Mouse (Mus musculus) lung, adult 2 months (tissue): Measurements from ENCODE around the gene Sh2b3.

ENCODE experiments used
- CTCF ChIP-seq: fragments of 200-500 bp; IDR thresholded peaks from 2 replicates; pipeline ENCODE4 v1.5.1; 2011; ENCODE audit warnings: mild to moderate bottlenecking, low read length, control low read depth; ENCODE audit not compliant: insufficient read depth
- POLR2A ChIP-seq: fragments of 200-500 bp; IDR thresholded peaks from 2 replicates; pipeline ENCODE4 v1.6.1; 2011; ENCODE audit warnings: low read depth, mild to moderate bottlenecking, control low read depth, low read length, borderline replicate concordance; ENCODE audit errors: extremely low read depth

DNA sequence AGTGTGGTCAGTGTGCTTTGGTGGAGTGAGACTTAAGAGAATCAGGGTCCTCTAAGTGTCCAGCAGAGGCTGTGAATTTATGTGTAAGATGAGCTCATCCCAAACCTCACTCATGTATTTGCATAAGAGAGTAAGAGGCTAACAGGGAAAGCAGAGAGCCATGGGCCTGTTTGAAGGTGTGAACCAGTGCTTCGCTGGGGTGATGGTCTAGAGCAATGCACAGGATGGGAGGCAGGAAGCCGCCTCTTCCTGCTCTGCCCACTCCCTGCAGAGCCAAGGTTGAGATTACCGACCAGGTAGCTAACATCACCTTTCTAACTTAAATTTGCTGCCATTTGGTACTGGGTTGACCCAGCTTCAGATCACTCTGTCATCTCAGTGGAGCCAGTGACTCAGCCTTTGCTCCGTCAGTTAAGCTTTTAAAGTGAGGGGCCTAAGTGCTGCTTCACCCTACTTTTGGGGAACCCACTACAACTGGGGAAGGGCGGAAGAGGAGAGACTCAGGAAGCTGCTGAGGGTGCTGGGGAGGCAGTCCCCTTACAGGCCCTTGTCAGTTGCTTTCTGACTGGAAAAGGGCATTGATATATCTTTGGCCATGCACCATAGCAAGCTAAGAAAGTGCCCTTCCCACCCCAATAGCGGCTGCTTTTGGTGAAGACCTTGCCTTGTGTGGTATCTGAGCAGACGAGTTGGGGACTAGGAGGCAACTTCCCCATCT is 24.8 kb downstream of the Sh2b3 start:
- TF ChIP-seq CTCF (no peak), POLR2A (no peak)
